Mouse (Mus musculus): ENCODE data around the gene Slc6a6.

DNA sequence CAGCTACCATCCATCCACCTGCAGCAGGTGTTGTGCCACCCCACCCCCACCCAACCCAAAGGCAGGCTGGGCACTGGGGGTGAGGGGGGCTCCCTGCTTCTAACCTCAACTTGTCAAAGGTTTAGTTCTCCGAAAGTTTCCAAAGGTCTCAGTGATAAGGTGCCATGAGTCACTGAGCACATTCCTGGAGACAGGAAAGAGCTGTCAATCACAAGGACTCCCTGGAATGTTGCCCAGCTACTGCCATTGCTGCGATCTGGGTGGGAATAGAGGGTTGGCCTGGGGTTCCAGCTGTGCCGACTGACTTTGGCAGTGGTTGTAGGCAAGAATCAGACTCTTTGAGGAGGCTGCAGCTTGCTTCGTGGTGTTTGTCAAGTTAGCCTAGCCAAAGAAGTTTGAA is 2.7 kb downstream of the Slc6a6 start:
- TF ChIP-seq ZMIZ1 (IDR thresholded peaks at IDR 0.05; ENCODE audit: low read depth, low read length) (no peak), ELF1 (IDR thresholded peaks at IDR 0.05; ENCODE audit: low read depth, low read length) (no peak), EP300 (IDR thresholded peaks at IDR 0.05; ENCODE audit: low read length) (no peak), MYC (IDR thresholded peaks at IDR 0.05; ENCODE audit: low read depth, low read length) (no peak), USF1 (IDR thresholded peaks at IDR 0.05; ENCODE audit: low read depth, low read length) (no peak), CTCF (conservative IDR thresholded peaks at IDR 0.05 in 1 of 2, IDR thresholded peaks at IDR 0.05 in 1 of 2; ENCODE audit: low read depth in 2 of 2, low read length in 2 of 2) (no peak), RAD21 (IDR thresholded peaks at IDR 0.05; ENCODE audit: low read depth, low read length) (no peak), MEF2A (IDR thresholded peaks at IDR 0.05; ENCODE audit: borderline replicate concordance, low read depth, low read length) (no peak), PAX5 (IDR thresholded peaks at IDR 0.05; ENCODE audit: low read length) (no peak), IRF4 (IDR thresholded peaks at IDR 0.05; ENCODE audit: low read depth, low read length) (no peak), TBP (conservative IDR thresholded peaks at IDR 0.05; ENCODE audit: low read depth, low read length) (no peak), POLR2A (IDR thresholded peaks at IDR 0.05; ENCODE audit: low read depth, low read length) (no peak), POLR2AphosphoS2 (IDR thresholded peaks at IDR 0.05; ENCODE audit: low read depth, low read length) (no peak)
